Mouse (Mus musculus): ENCODE data around the gene Rgs14. TPM values are rescaled to one million over a fixed set of nuclear protein-coding genes. Genes with fewer than 3 reads are reported as not detected.

Rgs14 gene
- total RNA-seq, 1 experiment: 0.62 TPM

DNA sequence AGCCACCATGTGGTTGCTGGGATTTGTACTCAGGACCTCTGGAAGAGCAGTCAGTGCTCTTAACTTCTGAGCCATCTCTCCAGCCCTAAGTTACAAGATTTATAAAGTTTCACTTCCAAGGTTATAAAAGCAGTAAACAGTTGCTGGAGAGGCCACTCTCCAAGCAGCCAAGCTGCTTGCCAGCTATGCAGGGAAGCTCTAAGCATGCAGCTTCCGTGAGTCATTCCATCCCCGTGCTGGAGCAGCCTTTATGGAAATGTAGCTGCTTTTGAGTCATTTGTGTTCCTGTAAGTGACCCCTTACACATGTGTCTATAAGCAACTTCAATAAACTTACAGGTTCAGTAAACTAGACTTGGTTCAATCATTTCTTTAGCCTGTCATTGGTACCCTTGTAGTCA lies 61.0 kb downstream of the Rgs14 start:
- 0 out of 4 replicates have a peak, but pooled peaks cover 0 to 2% of the 10 kb centered on the region in 2 experiments for H3K4me1 ChIP-seq (ENCODE audit: control insufficient read depth in 2 of 2, insufficient read depth in 2 of 2, low read length in 2 of 2, poor library complexity in 1 of 2)
- no peak overlapping the region for H3K27ac ChIP-seq (ENCODE audit: insufficient read depth, low read depth, low read length, poor library complexity, severe bottlenecking)
- H3K9me3 ChIP-seq (ENCODE audit: control insufficient read depth, insufficient read depth, low read depth, low read length): no peaks in the 10 kb centered on the region
- DNase-seq (ENCODE audit: low read depth, low spot score): no peak
- no peak overlapping the region for H3K4me3 ChIP-seq (ENCODE audit: insufficient read depth in 1 of 2, low read depth in 1 of 2, low read length in 2 of 2, poor library complexity in 1 of 2, severe bottlenecking in 1 of 2)
- in situ Hi-C loops (cut with MboI; ENCODE audit: low sequenced_read_pairs in 2 of 2, unreplicated experiment in 2 of 2): no loop called here
- no peak overlapping the region for H3K9ac ChIP-seq (ENCODE audit: insufficient read depth, low read depth, low read length, poor library complexity, severe bottlenecking)
- no peaks in the 10 kb centered on the region for H3K36me3 ChIP-seq (ENCODE audit: control insufficient read depth, insufficient read depth, low read length, poor library complexity, severe bottlenecking)
- no peak for TF ChIP-seq ZNF384 (IDR thresholded peaks at IDR 0.05; ENCODE audit: low read depth, low read length)
- TF ChIP-seq CHD2 (IDR thresholded peaks at IDR 0.05; ENCODE audit: low read depth, low read length): no peak
- TF ChIP-seq MAFK (IDR thresholded peaks at IDR 0.05; ENCODE audit: insufficient read depth, low read depth, low read length): no peak
- TF ChIP-seq HCFC1 (IDR thresholded peaks at IDR 0.05; ENCODE audit: borderline replicate concordance, insufficient read depth, low read length): no peak
- TF ChIP-seq ZC3H11A (IDR thresholded peaks at IDR 0.05; ENCODE audit: borderline replicate concordance, low read depth, low read length): no peak

DNA sequence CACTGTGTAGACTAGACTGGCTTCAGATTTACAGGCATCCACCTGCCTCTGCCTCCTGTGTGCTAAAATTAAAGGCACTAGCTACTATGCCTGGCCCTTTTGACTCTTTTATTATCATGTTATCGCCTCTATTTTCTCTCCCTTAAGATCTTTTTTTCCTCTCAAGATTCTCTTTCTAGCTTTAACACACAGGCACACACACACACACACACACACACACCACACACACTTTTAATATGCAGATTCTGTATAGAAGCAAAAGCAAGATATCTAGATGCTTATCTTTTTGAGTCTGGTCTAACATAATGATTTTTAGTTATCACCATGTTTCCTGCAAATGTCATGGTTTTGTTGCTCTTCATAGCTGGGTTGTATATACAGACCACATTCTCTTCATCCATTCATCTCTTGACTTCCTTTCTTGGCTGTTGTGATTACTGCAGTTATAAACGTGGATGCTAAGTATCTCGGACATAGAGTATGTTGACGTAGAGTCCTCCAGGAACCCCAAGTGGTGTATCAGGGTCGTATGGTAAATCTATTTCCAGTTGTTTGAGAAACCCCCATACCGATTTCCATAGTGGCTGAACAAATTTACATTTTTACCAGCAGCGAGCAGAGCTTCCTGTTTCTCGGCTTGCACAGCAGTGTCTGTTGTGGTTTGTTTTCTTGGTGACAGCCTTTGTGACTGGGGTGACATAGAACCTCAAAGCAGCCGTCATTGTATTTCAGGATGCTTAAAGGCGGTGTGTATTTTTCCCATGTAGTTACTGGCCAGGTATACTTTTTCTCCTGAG lies 62.6 kb downstream of the Rgs14 start:
- Histone ChIP-seq H3K4me1 (ENCODE audit: control insufficient read depth in 2 of 2, insufficient read depth in 2 of 2, low read length in 2 of 2, poor library complexity in 1 of 2) (0 out of 4 replicates have a peak, but pooled peaks cover 0 to 2% of the 10 kb centered on the region in 2 experiments), H3K36me3 (ENCODE audit: control insufficient read depth, insufficient read depth, low read length, poor library complexity, severe bottlenecking) (no peaks in the 10 kb centered on the region), H3K27ac (ENCODE audit: insufficient read depth, low read depth, low read length, poor library complexity, severe bottlenecking) (no peak overlapping the region), H3K9ac (ENCODE audit: insufficient read depth, low read depth, low read length, poor library complexity, severe bottlenecking) (no peak overlapping the region), H3K9me3 (ENCODE audit: control insufficient read depth, insufficient read depth, low read depth, low read length) (no peaks in the 10 kb centered on the region), H3K4me3 (ENCODE audit: insufficient read depth in 1 of 2, low read depth in 1 of 2, low read length in 2 of 2, poor library complexity in 1 of 2, severe bottlenecking in 1 of 2) (no peak overlapping the region)
- in situ Hi-C loops (cut with MboI; ENCODE audit: low sequenced_read_pairs in 2 of 2, unreplicated experiment in 2 of 2): no loop called here
- no peak for DNase-seq (ENCODE audit: low read depth, low spot score)
- no peak for TF ChIP-seq MAFK (IDR thresholded peaks at IDR 0.05; ENCODE audit: insufficient read depth, low read depth, low read length)
- no peak for TF ChIP-seq ZNF384 (IDR thresholded peaks at IDR 0.05; ENCODE audit: low read depth, low read length)
- no peak for TF ChIP-seq HCFC1 (IDR thresholded peaks at IDR 0.05; ENCODE audit: borderline replicate concordance, insufficient read depth, low read length)
- no peak for TF ChIP-seq ZC3H11A (IDR thresholded peaks at IDR 0.05; ENCODE audit: borderline replicate concordance, low read depth, low read length)
- TF ChIP-seq CHD2 (IDR thresholded peaks at IDR 0.05; ENCODE audit: low read depth, low read length): no peak

Other genes starting within 250 kb of the Rgs14 start
- gene Gm17617, start 236.2 kb upstream of the Rgs14 start, total RNA-seq (2012; rRNA removed): not detected in 2 replicates
- gene Fgfr4, start 217.1 kb upstream of the Rgs14 start, total RNA-seq (2012; rRNA removed): 1.8 and 2.4 TPM in 2 replicates
- 120 and 135 TPM in 2 replicates for gene Nsd1, start 159.9 kb upstream of the Rgs14 start, total RNA-seq (2012; rRNA removed)
- gene Prelid1, start 49.2 kb upstream of the Rgs14 start, total RNA-seq (2012; rRNA removed): 198 and 217 TPM in 2 replicates
- 67.5 and 79.4 TPM in 2 replicates for gene Rab24, start 47.8 kb upstream of the Rgs14 start, total RNA-seq (2012; rRNA removed)
- gene Mxd3, start 39.9 kb upstream of the Rgs14 start, total RNA-seq (2012; rRNA removed): 12.5 and 19.8 TPM in 2 replicates
- gene Lman2, start 6.9 kb upstream of the Rgs14 start, total RNA-seq (2012; rRNA removed): 195 and 272 TPM in 2 replicates
- not detected in 2 replicates for gene Slc34a1, start 28.5 kb downstream of the Rgs14 start, total RNA-seq (2012; rRNA removed)
- gene Pfn3, start 45.5 kb downstream of the Rgs14 start, total RNA-seq (2012; rRNA removed): not detected in 2 replicates
- not detected in 2 replicates for gene F12, start 57.1 kb downstream of the Rgs14 start, total RNA-seq (2012; rRNA removed)
- 74.7 and 132 TPM in 2 replicates for gene Grk6, start 75.3 kb downstream of the Rgs14 start, total RNA-seq (2012; rRNA removed)
- 2.5 and 5.8 TPM in 2 replicates for gene Prr7, start 94.5 kb downstream of the Rgs14 start, total RNA-seq (2012; rRNA removed)
- gene Dbn1, start 118.4 kb downstream of the Rgs14 start, total RNA-seq (2012; rRNA removed): 77.0 and 83.8 TPM in 2 replicates
- gene Pdlim7, start 143.9 kb downstream of the Rgs14 start, total RNA-seq (2012; rRNA removed): 46.7 and 58.2 TPM in 2 replicates
- 0.98 and 1.7 TPM in 2 replicates for gene Dok3, start 159.6 kb downstream of the Rgs14 start, total RNA-seq (2012; rRNA removed)
- gene Ddx41, start 166.9 kb downstream of the Rgs14 start, total RNA-seq (2012; rRNA removed): 85.9 and 120 TPM in 2 replicates
- 50.8 and 77.5 TPM in 2 replicates for gene Fam193b, start 201.4 kb downstream of the Rgs14 start, total RNA-seq (2012; rRNA removed)
- gene Tmed9, start 204.0 kb downstream of the Rgs14 start, total RNA-seq (2012; rRNA removed): 363 and 460 TPM in 2 replicates
- 21.0 and 24.3 TPM in 2 replicates for gene B4galt7, start 230.2 kb downstream of the Rgs14 start, total RNA-seq (2012; rRNA removed)